Mouse (Mus musculus): Measurements from ENCODE around the gene Loxl3.

GRCm38 (mm10) chr6:83077630-83078323 is 43.8 kb downstream of the Loxl3 start, which contains the start of gene Pcgf1:
- TF ChIP-seq POLR2A (IDR thresholded peaks at IDR 0.05; ENCODE audit: insufficient read length, low read depth) (no peak), TCF12 (IDR thresholded peaks at IDR 0.05; ENCODE audit: insufficient read depth, poor library complexity, severe bottlenecking) (no peak), CEBPB (IDR thresholded peaks at IDR 0.05; ENCODE audit: insufficient read depth, poor library complexity, severe bottlenecking) (no peak), MAX (IDR thresholded peaks at IDR 0.05; ENCODE audit: low read depth) (no peak), E2F4 (IDR thresholded peaks at IDR 0.05; ENCODE audit: insufficient read depth) (no peak), REST (IDR thresholded peaks at IDR 0.05; ENCODE audit: insufficient read depth, insufficient read length) (no peak), SRF (IDR thresholded peaks at IDR 0.05; ENCODE audit: control insufficient read depth, insufficient read length, low read depth) (no peak)

Data from myocyte (in vitro differentiated cells).